Mouse (Mus musculus) left cerebral cortex, postnatal 14 days (tissue): Measurements from ENCODE around the gene Umodl1. TPM values are rescaled to one million over a fixed set of nuclear protein-coding genes. Genes with fewer than 3 reads are reported as not detected.

Experiments
- DNase-seq, 2 experiments: peaks; one replicate each; pipeline ENCODE4 v3.0.0; 2021 to 2022; ENCODE audit warnings: low spot score in 2 of 2, mixed read lengths in 1 of 2
- intact Hi-C: fragments of 180-260 bp; cut with DNase I; formaldehyde crosslinking; loops from one replicate; pipeline ENCODE4 v1.15.1; 2025
- long read RNA-seq, 2 experiments: library from polyadenylated mRNA; stranded (forward); transcript quantifications; one replicate each; pipeline ENCODE4 v2.0.0; 2021
- total RNA-seq, 2 experiments: library from RNA; stranded (reverse); gene quantifications; 2 replicates each; pipeline ENCODE4 v1.2.3; 2021

Umodl1 gene
- total RNA-seq, result under 1 TPM; 0.15 to 0.23 TPM
- long read RNA-seq, experiment 1, result 0 reads
- long read RNA-seq, experiment 2, result 0 reads

DNA sequence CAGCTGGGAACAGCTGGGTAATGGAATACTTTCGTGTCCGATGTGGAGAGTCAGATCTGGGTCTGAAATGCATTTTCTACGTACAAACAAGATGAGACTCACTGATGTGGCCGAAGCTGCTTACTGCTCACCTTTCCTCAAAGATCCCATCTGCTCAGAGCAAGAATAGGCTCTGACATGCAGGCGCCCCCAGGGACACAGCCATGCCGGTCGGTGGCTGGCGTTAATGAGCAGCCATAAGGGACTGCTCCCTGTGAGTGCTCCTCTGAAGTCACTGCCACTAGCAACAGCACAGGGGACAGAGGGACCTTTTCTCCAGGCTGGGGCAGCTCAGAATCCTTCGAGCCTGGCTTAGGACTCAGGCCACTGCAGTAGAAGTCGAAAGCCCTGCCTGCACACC is at the start of gene Umodl1:
TSS of gene Umodl1 (plus strand) at position 301 of the 400 bp plus-strand sequence.
- intact Hi-C loops, result loop anchor here (5.0 kb wide), 1 partner anchor 112 kb away; no protein-coding TSS in a partner anchor
- DNase-seq, result no peak

GRCm38 (mm10) chr17:30907577-30907976 is 46.9 kb upstream of the Umodl1 start:
- DNase-seq, result no peak
- intact Hi-C loops, result no loop called here

GRCm38 (mm10) chr17:30910866-30911731 is 43.3 kb upstream of the Umodl1 start:
- intact Hi-C loops, result no loop called here
- peak in 1 of 2 experiments; percentile 11 for DNase-seq

- DNase-seq, result no peak
- intact Hi-C loops, result no loop called here
These were observed 42.7 kb upstream of the Umodl1 start for GRCm38 (mm10) chr17:30911732-30912088.

DNA sequence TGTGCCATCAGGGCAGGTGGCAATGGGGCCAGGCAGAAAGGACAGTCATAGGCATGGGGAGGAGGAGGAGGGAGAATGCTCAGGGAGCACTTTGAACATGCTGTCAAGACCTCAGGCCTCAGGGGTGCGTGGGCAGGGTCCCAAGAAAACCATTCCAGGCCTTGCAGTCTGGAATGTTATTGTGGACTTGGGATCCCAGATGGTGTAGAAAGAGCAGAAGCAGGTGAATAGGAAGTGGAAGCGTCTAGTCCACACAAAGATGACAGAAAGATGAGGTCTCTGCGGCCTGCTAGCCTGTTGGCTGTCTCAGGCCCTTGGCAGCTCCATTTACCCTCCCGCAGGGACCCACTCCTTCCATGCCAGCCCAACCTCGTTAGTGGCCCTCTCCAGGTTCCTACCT is 41.9 kb upstream of the Umodl1 start:
- no peak for DNase-seq
- intact Hi-C loops, result no loop called here

- no peak for DNase-seq
- intact Hi-C loops, result no loop called here
These were observed 40.2 kb upstream of the Umodl1 start for GRCm38 (mm10) chr17:30914264-30914663.

- intact Hi-C loops, result no loop called here
- no peak for DNase-seq
These were observed 30.9 kb upstream of the Umodl1 start for GRCm38 (mm10) chr17:30923566-30923965.

DNA sequence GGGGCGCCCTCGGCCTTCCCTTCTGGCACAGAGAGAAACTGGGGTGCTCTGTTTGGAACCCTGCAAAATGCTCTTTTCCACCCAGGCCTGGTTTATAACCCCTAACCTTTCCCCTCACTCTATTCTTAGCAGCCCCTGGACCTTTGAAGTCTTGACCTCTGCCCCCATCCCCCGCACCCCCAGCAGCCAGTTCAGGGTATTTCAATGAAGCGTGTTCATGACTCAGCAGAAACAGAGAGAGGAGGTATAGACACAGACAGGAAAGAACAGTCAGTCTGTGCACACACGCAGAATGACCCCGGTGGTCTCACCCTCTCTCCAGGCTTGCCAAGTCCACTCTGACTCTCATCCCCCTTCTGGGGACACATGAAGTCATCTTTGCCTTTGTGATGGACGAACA is 23.6 kb upstream of the Umodl1 start:
- intact Hi-C loops, result no loop called here
- no peak for DNase-seq

GRCm38 (mm10) chr17:30932836-30933235 is 21.6 kb upstream of the Umodl1 start:
- intact Hi-C loops, result no loop called here
- no peak for DNase-seq

- intact Hi-C loops, result no loop called here
- no peak for DNase-seq
These were observed 19.1 kb upstream of the Umodl1 start for GRCm38 (mm10) chr17:30935301-30935700.

- intact Hi-C loops, result no loop called here
- no peak for DNase-seq
These were observed 15.9 kb upstream of the Umodl1 start for GRCm38 (mm10) chr17:30938554-30938953.

GRCm38 (mm10) chr17:30948382-30948781 is 6.1 kb upstream of the Umodl1 start:
- intact Hi-C loops, result loop anchor here (5.0 kb wide), 1 partner anchor 201 kb away; no protein-coding TSS in a partner anchor
- DNase-seq, result no peak

DNA sequence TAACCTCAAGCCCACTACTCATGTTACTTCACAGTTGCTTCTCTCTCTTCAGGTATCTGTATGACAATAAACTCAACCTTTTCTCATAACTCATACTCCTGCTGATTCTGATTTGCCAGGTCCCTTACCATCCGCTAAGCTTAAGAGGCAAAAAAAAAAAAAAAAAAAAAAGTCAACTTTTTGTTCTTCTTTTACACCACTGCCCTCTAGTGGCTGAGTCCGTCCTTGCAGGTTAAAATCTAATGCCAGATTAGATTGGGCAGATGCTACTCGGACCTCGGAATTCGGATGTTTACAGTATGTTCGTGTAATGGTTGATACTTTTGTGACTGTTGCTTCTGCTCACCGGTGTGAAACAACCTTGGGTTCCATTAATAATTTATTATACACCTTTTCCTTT is 3.7 kb upstream of the Umodl1 start:
- intact Hi-C loops, result loop anchor here (2.0 to 5.0 kb wide), 2 partner anchors 108 to 132 kb away; no protein-coding TSS in a partner anchor
- peak; percentile 79 to 88 for DNase-seq

DNA sequence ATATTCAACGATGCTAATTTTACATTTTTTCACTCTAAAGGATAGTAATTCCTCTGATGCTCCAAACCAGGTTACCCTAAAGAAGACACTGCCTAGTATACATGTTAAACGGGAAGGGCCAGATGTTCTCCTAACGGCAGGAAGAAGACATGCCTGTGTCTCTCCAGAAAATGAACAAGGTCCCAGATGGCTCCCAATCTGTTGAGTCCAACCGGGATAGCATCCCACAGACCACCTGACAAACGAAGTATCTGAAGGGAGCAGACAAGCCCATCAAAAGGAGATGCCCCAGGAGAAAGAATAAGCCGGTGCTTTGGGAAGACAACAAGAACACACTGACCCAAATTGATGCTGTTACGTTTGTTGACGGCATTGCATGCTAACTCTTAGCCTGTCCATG is 2.8 kb upstream of the Umodl1 start:
- DNase-seq, result peak; percentile 17 to 27
- intact Hi-C loops, result loop anchor here (2.0 to 5.0 kb wide), 2 partner anchors 109 to 133 kb away; no protein-coding TSS in a partner anchor

- intact Hi-C loops, result no loop called here
- no peak for DNase-seq
These were observed 7.6 kb downstream of the Umodl1 start for GRCm38 (mm10) chr17:30961936-30962592.

DNA sequence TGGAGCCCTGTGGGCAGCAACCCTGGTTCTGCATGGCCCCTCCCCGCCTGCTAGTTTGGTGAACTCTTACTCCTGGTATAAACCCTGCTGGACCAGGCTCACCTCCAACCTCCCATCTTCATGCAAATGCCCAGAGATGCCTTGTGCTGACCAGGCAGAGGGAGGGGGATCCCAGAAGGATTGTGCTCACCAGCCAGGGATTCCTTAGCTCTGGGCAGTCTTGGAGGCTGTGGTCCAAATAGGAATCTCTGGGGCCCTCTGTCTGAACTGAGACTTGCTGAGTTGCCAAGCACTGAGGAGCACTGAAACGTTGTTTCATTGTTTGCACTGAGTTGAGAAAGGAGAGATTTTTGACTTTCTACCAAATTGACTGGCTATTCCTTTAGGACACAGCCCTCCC is 8.4 kb downstream of the Umodl1 start:
- intact Hi-C loops, result no loop called here

GRCm38 (mm10) chr17:30969983-30970382 is 15.5 kb downstream of the Umodl1 start:
- DNase-seq, result no peak
- intact Hi-C loops, result no loop called here

More for the DNA sequence above, 8.4 kb downstream of the Umodl1 start:
- DNase-seq, result peak in 1 of 2 experiments; percentile 11

GRCm38 (mm10) chr17:30971877-30972276 is 17.4 kb downstream of the Umodl1 start:
- intact Hi-C loops, result no loop called here
- peak; percentile 59 to 74 for DNase-seq

DNA sequence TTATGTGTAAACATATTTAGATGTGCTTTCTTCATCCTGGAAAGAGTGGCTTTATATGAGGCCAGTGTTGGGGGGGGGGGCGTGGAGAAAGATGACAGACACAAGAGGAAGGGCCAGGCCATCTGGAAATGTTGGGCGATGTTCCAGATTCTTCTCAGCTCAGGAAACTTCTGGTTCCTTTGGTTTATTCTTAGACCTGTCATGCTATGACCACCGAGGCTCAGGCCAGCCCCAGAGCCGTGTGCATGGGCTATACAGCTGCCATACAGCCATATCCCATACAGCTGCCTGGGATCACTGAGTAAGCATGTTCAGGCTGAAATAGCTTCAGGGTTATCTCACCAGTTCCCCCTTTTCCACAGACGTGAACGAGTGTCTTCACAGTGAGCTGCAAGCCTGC is 18.9 kb downstream of the Umodl1 start:
- peak; percentile 52 to 77 for DNase-seq
- intact Hi-C loops, result no loop called here

DNA sequence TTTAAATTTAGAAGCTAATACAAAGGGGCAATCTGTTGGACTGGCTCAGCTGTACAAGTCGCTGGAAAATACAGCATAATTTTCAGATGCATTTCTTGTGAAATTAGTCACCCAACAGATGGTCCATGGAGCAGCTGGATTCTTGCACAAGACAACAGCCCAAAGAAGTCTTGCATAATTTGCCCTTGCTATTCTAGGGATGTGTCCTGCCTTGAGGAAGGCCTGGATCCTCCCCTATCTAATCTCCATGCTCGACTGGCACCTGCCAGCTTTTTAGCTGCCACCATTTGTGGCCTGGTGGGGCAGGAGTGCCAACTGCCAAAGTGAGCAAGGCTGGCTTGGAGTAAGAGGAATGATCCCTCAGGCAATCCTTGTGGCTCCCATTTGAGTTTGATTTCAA is 22.9 kb downstream of the Umodl1 start:
- intact Hi-C loops, result no loop called here
- peak in 1 of 2 experiments; percentile 28 for DNase-seq
